Mouse (Mus musculus) cerebellum, adult 2 months (tissue): ENCODE results near the gene Coq5. TPM values are rescaled to one million over a fixed set of nuclear protein-coding genes. Genes with fewer than 3 reads are reported as not detected.
"Not testable (repeated sequence)": the region's sequence is repeated elsewhere in the genome, so short reads cannot be mapped to it uniquely, and the experiment has no call there.

Source experiments
- DNase-seq, 2 experiments: peaks; one replicate each; pipeline ENCODE4 v3.0.0; 2021
- H3K27ac ChIP-seq: fragments of 200-500 bp; 2 replicates; pipeline ENCODE4 v1.5.1; 2012; ENCODE audit warnings: low read length, control low read depth, inconsistent platforms; ENCODE audit not compliant: insufficient read depth
- H3K27me3 ChIP-seq: fragments of 200-500 bp; 2 replicates; pipeline ENCODE4 v1.6.1; 2012; ENCODE audit warnings: inconsistent platforms, mild to moderate bottlenecking, low read length, moderate library complexity; ENCODE audit not compliant: control insufficient read depth, insufficient read depth
- H3K4me1 ChIP-seq: fragments of 200-500 bp; 2 replicates; pipeline ENCODE4 v1.6.1; 2011; ENCODE audit warnings: low read length; ENCODE audit not compliant: control insufficient read depth, insufficient read depth
- H3K4me3 ChIP-seq: fragments of 200-500 bp; replicated peaks from 2 replicates; pipeline ENCODE3; 2011; ENCODE audit warnings: mild to moderate bottlenecking, low read depth, low read length, control low read depth; ENCODE audit not compliant: insufficient read depth
- CTCF ChIP-seq: fragments of 200-500 bp; IDR thresholded peaks from 2 replicates; pipeline ENCODE4 v1.5.1; 2011; ENCODE audit warnings: low read depth, mild to moderate bottlenecking, control low read depth, low read length, moderate library complexity, borderline replicate concordance; ENCODE audit not compliant: insufficient read depth
- POLR2A ChIP-seq: fragments of 200-500 bp; IDR thresholded peaks from 2 replicates; pipeline ENCODE4 v1.6.1; 2011; ENCODE audit warnings: low read length, control low read depth, borderline replicate concordance; ENCODE audit not compliant: insufficient read depth
- WGBS: fragments of 180-500 bp; shearing (Covaris S2); methylation state at CpG from one replicate; pipeline ENCODE4 v1.1.7; 2018; 5-methylcytosine and 5-hydroxymethylcytosine counted together
- polyA plus RNA-seq: library from polyadenylated mRNA; depleted of rRNA; stranded (reverse); fragments of >200 nt; gene quantifications from 2 replicates; pipeline ENCODE4 v1.2.3, GENCODE M21; 2012

Gene Coq5
- polyA plus RNA-seq, 1 experiment: 39.8 TPM

DNA sequence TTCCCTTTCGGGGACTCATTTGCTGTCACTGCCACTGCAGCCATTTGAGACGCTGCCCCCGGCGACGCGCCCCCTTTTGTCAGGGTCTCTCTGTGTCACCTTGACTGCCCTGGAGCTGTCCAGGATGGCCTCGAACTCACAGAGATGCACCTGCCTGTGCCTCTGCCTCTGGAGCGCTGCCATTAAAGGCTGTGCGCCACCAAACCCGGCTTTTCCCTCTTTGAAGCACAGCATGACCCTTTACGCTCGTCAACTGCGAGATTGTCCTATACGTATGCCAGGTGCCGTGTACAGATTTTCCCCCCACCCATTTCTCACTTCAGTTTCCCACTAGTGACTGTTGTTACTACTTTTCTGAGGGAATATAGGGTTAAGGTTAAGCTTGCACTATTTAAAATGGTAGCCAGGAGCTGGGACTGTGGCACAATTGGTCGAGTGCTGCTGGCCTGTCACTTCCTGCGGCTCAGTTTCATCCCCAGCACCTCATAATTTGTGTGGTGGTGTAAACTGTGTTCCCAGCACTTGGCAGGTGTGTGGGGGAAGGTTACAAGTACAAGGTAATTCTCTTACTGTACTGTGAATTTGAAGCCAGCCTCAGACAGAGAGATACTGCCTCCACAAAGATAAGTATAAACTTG lies 703 bp downstream of the Coq5 start:
- peak overlapping the region; percentile 70 for H3K27ac ChIP-seq
- WGBS: 3% methylated on average over 17 of the region's 17 CpGs
- peak in 1 of 2 experiments; percentile 44 for DNase-seq
- H3K4me1 ChIP-seq: no peaks in the 10 kb centered on the region
- peak overlapping the region; percentile 93 for H3K4me3 ChIP-seq
- no peak for TF ChIP-seq CTCF
- no peak for TF ChIP-seq POLR2A
- no peaks in the 10 kb centered on the region for H3K27me3 ChIP-seq

GRCm38 (mm10) chr5:115284735-115285134 lies 5.3 kb downstream of the Coq5 start:
- no peak for DNase-seq
- no peaks in the 10 kb centered on the region for H3K4me1 ChIP-seq
- H3K4me3 ChIP-seq: no peak overlapping the region
- no peaks in the 10 kb centered on the region for H3K27me3 ChIP-seq
- peak; percentile 33; the same call in 1 of the 2 replicates for TF ChIP-seq CTCF
- TF ChIP-seq POLR2A: no peak
- no peak overlapping the region for H3K27ac ChIP-seq
- WGBS: 80% methylated on average over 3 of the region's 3 CpGs

DNA sequence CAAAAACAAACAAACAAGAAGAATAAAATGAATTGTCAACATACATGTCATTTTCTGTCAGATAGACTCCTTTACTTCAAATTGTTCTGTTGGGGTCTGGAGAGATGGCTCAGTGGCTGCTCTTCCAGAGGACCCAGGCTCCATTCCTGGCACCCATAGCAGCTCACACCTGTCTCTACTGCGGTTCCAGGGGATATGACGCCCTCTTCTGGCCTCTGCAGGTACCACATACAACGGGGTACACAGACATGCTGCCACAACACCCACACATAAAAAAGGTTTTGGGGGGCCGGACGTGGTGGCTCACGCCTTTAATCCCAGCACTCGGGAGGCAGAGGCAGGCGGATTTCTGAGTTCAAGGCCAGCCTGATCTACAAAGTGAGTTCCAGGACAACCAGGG lies 14.7 kb downstream of the Coq5 start:
- no peak for DNase-seq
- 0 out of 2 replicates have a peak, but pooled peaks have one; percentile 21 for TF ChIP-seq CTCF
- no peak for TF ChIP-seq POLR2A
- H3K4me3 ChIP-seq: no peak overlapping the region
- H3K27ac ChIP-seq: no peak overlapping the region
- 87% methylated on average over 8 of the region's 8 CpGs for WGBS
- peaks cover 8% of the 10 kb centered on the region; the same call in 1 of the 2 replicates for H3K4me1 ChIP-seq
- no peaks in the 10 kb centered on the region for H3K27me3 ChIP-seq

DNA sequence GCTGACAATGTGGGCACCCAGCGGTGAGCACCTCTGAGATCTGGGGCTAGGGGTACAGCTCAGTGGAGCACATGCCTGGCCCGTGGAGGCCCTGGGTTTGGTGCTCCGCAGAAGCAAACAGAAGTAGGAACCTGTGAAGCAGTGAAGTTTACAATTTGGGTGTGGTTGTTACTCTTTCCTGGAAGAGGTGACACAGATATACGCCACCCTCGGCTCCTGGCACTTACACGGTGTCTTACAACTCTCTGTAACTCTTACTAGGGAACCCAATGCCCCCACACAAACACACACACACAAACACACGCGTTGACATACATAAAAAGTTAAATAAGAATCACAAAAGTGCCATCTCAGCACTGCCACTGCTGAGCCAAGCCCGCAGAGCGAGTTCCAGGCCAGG lies 16.9 kb downstream of the Coq5 start:
- H3K27me3 ChIP-seq: no peaks in the 10 kb centered on the region
- no peak for DNase-seq
- TF ChIP-seq POLR2A: no peak
- TF ChIP-seq CTCF: no peak
- WGBS: 84% methylated on average over 10 of the region's 10 CpGs
- H3K27ac ChIP-seq: no peak overlapping the region
- peaks cover 8% of the 10 kb centered on the region; the same call in 1 of the 2 replicates for H3K4me1 ChIP-seq
- H3K4me3 ChIP-seq: no peak overlapping the region

- Histone ChIP-seq H3K27ac (peak overlapping the region; percentile 69), H3K4me1 (peaks cover 8% of the 10 kb centered on the region; the same call in 1 of the 2 replicates), H3K4me3 (peak overlapping the region; percentile 76), H3K27me3 (no peaks in the 10 kb centered on the region)
- no peak for TF ChIP-seq POLR2A
- TF ChIP-seq CTCF: peak; percentile 39; the same call in 1 of the 2 replicates
- peak; percentile 76 for DNase-seq
- under 1% methylated on average over 46 of the region's 46 CpGs for WGBS
These were observed 20.7 kb downstream of the Coq5 start for GRCm38 (mm10) chr5:115300035-115300744.

DNA sequence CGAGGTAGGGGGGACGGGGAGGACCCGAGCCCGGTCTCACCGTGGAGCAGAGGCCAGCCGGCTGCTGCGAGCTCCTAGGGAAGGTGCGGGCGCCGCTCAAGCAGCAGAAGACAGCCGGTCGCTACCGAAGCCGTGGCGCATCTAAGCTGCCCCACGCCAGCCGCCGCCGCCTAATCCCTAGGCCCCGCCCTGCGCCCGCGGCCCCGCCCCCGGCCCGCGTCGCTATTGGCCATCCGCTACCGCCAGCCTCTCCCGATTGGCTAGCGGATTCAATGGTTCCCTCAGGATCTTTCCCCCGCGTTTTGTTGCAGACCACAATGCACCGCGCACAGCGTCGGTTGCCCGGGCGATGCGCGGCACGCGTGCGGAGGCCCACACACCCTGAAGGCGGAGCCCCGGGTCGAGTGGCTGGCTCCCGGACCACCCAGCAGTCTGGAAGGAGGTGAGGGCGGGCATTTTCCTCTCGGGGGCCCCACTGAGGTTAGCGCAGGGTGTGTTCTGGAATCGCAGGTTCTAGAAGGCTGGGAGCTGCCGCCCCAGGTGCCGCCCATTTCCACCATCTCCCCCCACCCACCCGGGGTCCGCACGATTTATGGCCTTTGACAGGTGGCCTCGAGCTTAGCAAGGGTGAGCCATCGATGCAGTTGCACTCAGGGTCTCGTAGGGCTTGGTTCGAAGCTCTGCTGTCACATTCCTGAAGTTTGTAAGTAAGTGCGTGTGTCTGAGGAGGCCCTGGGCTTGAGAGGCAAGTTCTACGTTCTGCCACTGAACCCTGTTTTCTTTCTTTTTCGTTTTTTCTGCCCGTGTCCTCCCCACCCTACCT lies 21.5 kb downstream of the Coq5 start, which contains the start of gene Dynll1:
TSS of gene Dynll1 (minus strand) at position 208 of the 823 bp plus-strand sequence.
- Histone ChIP-seq H3K27me3 (no peaks in the 10 kb centered on the region), H3K4me1 (peaks cover 8% of the 10 kb centered on the region; the same call in 1 of the 2 replicates), H3K4me3 (peak within 1 kb of the TSS; percentile 76), H3K27ac (peak within 1 kb of the TSS; percentile 69)
- TF ChIP-seq POLR2A (peak; percentile 92), CTCF (no peak)
- WGBS: 1% methylated on average over 66 of the region's 66 CpGs
- peak; percentile 98 to 100 for DNase-seq

GRCm38 (mm10) chr5:115301615-115302014 lies 22.1 kb downstream of the Coq5 start:
- H3K27me3 ChIP-seq: no peaks in the 10 kb centered on the region
- WGBS: 19% methylated on average over 13 of the region's 13 CpGs

DNA sequence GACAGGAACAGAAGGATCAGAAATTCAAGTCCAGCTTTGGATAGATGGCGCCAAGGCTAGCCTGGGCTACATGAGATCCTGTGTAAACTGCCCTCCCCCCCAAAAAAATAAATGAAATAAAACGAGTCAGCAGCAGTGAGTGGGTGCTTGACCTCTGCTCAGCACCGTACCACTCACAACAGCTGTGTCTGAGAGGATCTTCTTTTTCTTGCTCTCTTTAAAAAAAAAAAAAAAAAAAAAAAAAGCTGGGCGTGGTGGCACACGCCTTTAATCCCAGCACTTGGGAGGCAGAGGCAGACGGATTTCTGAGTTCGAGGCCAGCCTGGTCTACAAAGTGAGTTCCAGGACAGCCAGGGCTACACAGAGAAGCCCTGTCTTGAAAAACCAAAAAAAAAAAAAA lies 22.7 kb downstream of the Coq5 start:
- H3K27ac ChIP-seq, H3K27me3 ChIP-seq, H3K4me1 ChIP-seq, DNase-seq: not testable (repeated sequence)
- H3K4me3 ChIP-seq: peak overlapping the region; percentile 7
- 89% methylated on average over 7 of the region's 7 CpGs for WGBS

More at GRCm38 (mm10) chr5:115301615-115302014, 22.1 kb downstream of the Coq5 start:
- H3K27ac ChIP-seq: no peak overlapping the region
- H3K4me3 ChIP-seq: peak overlapping the region; percentile 74
- no peak for TF ChIP-seq POLR2A
- no peak for TF ChIP-seq CTCF
- H3K4me1 ChIP-seq: peaks cover 8% of the 10 kb centered on the region; the same call in 1 of the 2 replicates
- peak; percentile 23 to 34 for DNase-seq
